Mouse (Mus musculus): ENCODE measurements at regions not wholly inside any gene's neighbourhood (a gene's known extent, or its start where the extent isn't known, plus 50 kb on each side); places are given as distances from the start of the nearest gene placed in this dataset.

GRCm38 (mm10) chr13:63660431-63660830 is 87.0 kb upstream of the Ptch1 start:
- TF ChIP-seq CTCF (IDR thresholded peaks at IDR 0.05) (no peak), EP300 (IDR thresholded peaks at IDR 0.05) (no peak)

Data from lung, postnatal 0 days (tissue).